Mouse (Mus musculus): ENCODE data around the gene Runx2. TPM values are rescaled to one million over a fixed set of nuclear protein-coding genes. Genes with fewer than 3 reads are reported as not detected.

Gene Runx2
- polyA plus RNA-seq, 1 experiment from 2014 or later = 2.2 TPM

GRCm38 (mm10) chr17:44697053-44697452, 117.5 kb downstream of the Runx2 start:
- Histone ChIP-seq H3K36me3 (ENCODE audit: control insufficient read depth, insufficient read depth, low read length) (no peaks in the 10 kb centered on the region), H3K4me2 (ENCODE audit: low read depth, low read length, severe bottlenecking) (no peak overlapping the region), H3K4me3 (ENCODE audit: low read depth, low read length) (no peak overlapping the region), H3K27ac (ENCODE audit: low read depth, low read length) (no peak overlapping the region), H3K27me3 (ENCODE audit: control insufficient read depth, insufficient read depth, low read length) (no peaks in the 10 kb centered on the region), H3K9me3 (ENCODE audit: control insufficient read depth, low read length) (no peaks in the 10 kb centered on the region), H3K9ac (ENCODE audit: low read length) (no peak overlapping the region), H3K4me1 (replicated peaks; ENCODE audit: control insufficient read depth, insufficient read depth, low read length) (no peaks in the 10 kb centered on the region)
- ATAC-seq (replicated peaks; ENCODE audit: low FRiP score) (no peak), DNase-seq (ENCODE audit: low spot score) (no peak)
- 90% methylated on average over 10 of the region's 10 CpGs for WGBS

GRCm38 (mm10) chr17:44693552-44693951, 121.0 kb downstream of the Runx2 start:
- no peak overlapping the region for H3K4me3 ChIP-seq (ENCODE audit: low read depth, low read length)
- DNase-seq (ENCODE audit: low spot score) (no peak), ATAC-seq (replicated peaks; ENCODE audit: low FRiP score) (no peak)
- no peaks in the 10 kb centered on the region for H3K9me3 ChIP-seq (ENCODE audit: control insufficient read depth, low read length)
- no peak overlapping the region for H3K9ac ChIP-seq (ENCODE audit: low read length)
- WGBS = 75% methylated on average over 6 of the region's 7 CpGs
- no peak overlapping the region for H3K27ac ChIP-seq (ENCODE audit: low read depth, low read length)
- H3K36me3 ChIP-seq (ENCODE audit: control insufficient read depth, insufficient read depth, low read length) = no peaks in the 10 kb centered on the region
- H3K4me2 ChIP-seq (ENCODE audit: low read depth, low read length, severe bottlenecking) = no peak overlapping the region
- no peaks in the 10 kb centered on the region for H3K4me1 ChIP-seq (replicated peaks; ENCODE audit: control insufficient read depth, insufficient read depth, low read length)
- H3K27me3 ChIP-seq (ENCODE audit: control insufficient read depth, insufficient read depth, low read length) = no peaks in the 10 kb centered on the region

DNA sequence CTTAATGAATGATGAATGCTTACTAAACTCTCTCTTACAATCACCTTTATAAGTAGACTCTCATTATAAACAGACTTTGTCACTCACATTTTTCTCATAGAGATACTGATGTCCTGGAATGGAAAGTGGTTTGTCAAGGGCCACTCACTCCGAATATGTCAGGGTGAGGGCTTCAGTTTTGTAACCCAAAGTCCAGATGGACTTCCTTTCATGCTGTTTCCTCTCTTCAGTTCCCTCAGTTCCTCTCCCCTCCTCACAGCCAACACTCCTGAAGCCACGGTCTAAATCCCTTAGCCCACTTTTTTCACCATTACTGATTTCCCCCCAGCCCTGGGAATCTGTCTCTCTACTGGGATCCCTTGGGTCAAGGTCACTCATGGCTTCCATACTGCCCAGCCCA, 123.1 kb downstream of the Runx2 start:
- Histone ChIP-seq H3K9me3 (ENCODE audit: control insufficient read depth, low read length) (no peaks in the 10 kb centered on the region), H3K9ac (ENCODE audit: low read length) (no peak overlapping the region), H3K27ac (ENCODE audit: low read depth, low read length) (no peak overlapping the region), H3K4me2 (ENCODE audit: low read depth, low read length, severe bottlenecking) (no peak overlapping the region), H3K27me3 (ENCODE audit: control insufficient read depth, insufficient read depth, low read length) (no peaks in the 10 kb centered on the region), H3K4me3 (ENCODE audit: low read depth, low read length) (no peak overlapping the region), H3K4me1 (replicated peaks; ENCODE audit: control insufficient read depth, insufficient read depth, low read length) (no peaks in the 10 kb centered on the region), H3K36me3 (ENCODE audit: control insufficient read depth, insufficient read depth, low read length) (no peaks in the 10 kb centered on the region)
- 77% methylated on average over 2 of the region's 2 CpGs for WGBS
- ATAC-seq (replicated peaks; ENCODE audit: low FRiP score) (no peak), DNase-seq (ENCODE audit: low spot score) (no peak)

- H3K4me2 ChIP-seq (ENCODE audit: low read depth, low read length, severe bottlenecking) = no peak overlapping the region
- H3K27me3 ChIP-seq (ENCODE audit: control insufficient read depth, insufficient read depth, low read length) = no peaks in the 10 kb centered on the region
- no peak overlapping the region for H3K9ac ChIP-seq (ENCODE audit: low read length)
- no peak overlapping the region for H3K27ac ChIP-seq (ENCODE audit: low read depth, low read length)
- no peak for DNase-seq (ENCODE audit: low spot score)
- WGBS = 87% methylated on average over 5 of the region's 5 CpGs
- ATAC-seq (replicated peaks; ENCODE audit: low FRiP score) = no peak
- H3K4me1 ChIP-seq (replicated peaks; ENCODE audit: control insufficient read depth, insufficient read depth, low read length) = no peaks in the 10 kb centered on the region
- H3K36me3 ChIP-seq (ENCODE audit: control insufficient read depth, insufficient read depth, low read length) = no peaks in the 10 kb centered on the region
- H3K4me3 ChIP-seq (ENCODE audit: low read depth, low read length) = no peak overlapping the region
- H3K9me3 ChIP-seq (ENCODE audit: control insufficient read depth, low read length) = no peaks in the 10 kb centered on the region
Observed at GRCm38 (mm10) chr17:44690410-44691035, 124.1 kb downstream of the Runx2 start.

DNA sequence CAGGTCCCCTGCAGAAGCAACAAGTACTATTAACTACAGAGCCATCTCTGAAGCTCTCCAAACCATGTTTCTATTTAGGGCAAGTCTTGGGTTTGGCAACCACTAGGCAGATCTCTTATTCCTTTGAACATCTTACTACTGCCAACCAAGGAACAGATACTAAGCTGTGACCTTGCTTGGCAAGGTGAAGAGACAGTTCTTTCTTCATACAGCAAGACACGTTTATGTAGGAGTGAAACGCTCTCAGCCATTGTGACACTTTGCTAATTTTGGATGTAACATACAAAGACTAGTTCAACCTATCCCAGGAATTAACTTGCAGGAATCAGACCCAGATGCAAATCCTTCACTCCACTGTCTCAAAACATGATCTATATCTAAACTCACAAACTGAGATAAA, 126.3 kb downstream of the Runx2 start:
- WGBS = 87% methylated on average over 2 of the region's 2 CpGs
- H3K4me2 ChIP-seq (ENCODE audit: low read depth, low read length, severe bottlenecking) = no peak overlapping the region
- no peak overlapping the region for H3K4me3 ChIP-seq (ENCODE audit: low read depth, low read length)
- H3K36me3 ChIP-seq (ENCODE audit: control insufficient read depth, insufficient read depth, low read length) = no peaks in the 10 kb centered on the region
- H3K27me3 ChIP-seq (ENCODE audit: control insufficient read depth, insufficient read depth, low read length) = no peaks in the 10 kb centered on the region
- DNase-seq (ENCODE audit: low spot score) (no peak), ATAC-seq (replicated peaks; ENCODE audit: low FRiP score) (no peak)
- no peaks in the 10 kb centered on the region for H3K9me3 ChIP-seq (ENCODE audit: control insufficient read depth, low read length)
- 0 out of 2 replicates have a peak, but pooled peaks cover 1% of the 10 kb centered on the region for H3K4me1 ChIP-seq (replicated peaks; ENCODE audit: control insufficient read depth, insufficient read depth, low read length)
- H3K9ac ChIP-seq (ENCODE audit: low read length) = no peak overlapping the region
- H3K27ac ChIP-seq (ENCODE audit: low read depth, low read length) = no peak overlapping the region

DNA sequence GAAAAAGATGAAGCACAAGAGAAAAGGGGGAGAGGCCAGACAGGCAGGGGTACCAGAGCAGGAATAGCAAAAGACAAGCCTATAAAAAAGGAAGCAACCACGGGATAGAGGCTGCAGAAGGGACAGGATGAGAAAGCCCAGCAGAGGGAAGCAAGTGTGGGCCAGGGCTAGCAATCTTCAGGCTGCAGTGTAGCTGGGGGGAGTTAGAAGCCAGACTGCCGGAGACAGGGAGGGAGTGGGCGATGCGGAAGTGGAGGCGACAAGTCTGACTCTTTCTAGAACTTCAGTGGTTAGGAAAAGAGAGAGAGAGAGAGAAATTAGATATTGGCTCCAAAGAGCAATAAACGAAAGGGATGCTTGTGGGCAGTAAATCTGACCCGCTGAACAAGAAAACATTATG, 129.1 kb downstream of the Runx2 start:
- 0 out of 2 replicates have a peak, but pooled peaks cover 1% of the 10 kb centered on the region for H3K4me1 ChIP-seq (replicated peaks; ENCODE audit: control insufficient read depth, insufficient read depth, low read length)
- no peak overlapping the region for H3K4me2 ChIP-seq (ENCODE audit: low read depth, low read length, severe bottlenecking)
- H3K4me3 ChIP-seq (ENCODE audit: low read depth, low read length) = no peak overlapping the region
- H3K9me3 ChIP-seq (ENCODE audit: control insufficient read depth, low read length) = no peaks in the 10 kb centered on the region
- ATAC-seq (replicated peaks; ENCODE audit: low FRiP score) (no peak), DNase-seq (ENCODE audit: low spot score) (no peak)
- no peak overlapping the region for H3K27ac ChIP-seq (ENCODE audit: low read depth, low read length)
- WGBS = 65% methylated on average over 7 of the region's 7 CpGs
- no peaks in the 10 kb centered on the region for H3K27me3 ChIP-seq (ENCODE audit: control insufficient read depth, insufficient read depth, low read length)
- H3K9ac ChIP-seq (ENCODE audit: low read length) = no peak overlapping the region
- no peaks in the 10 kb centered on the region for H3K36me3 ChIP-seq (ENCODE audit: control insufficient read depth, insufficient read depth, low read length)

- H3K4me3 ChIP-seq (ENCODE audit: low read depth, low read length) = no peak overlapping the region
- H3K9ac ChIP-seq (ENCODE audit: low read length) = no peak overlapping the region
- H3K36me3 ChIP-seq (ENCODE audit: control insufficient read depth, insufficient read depth, low read length) = no peaks in the 10 kb centered on the region
- DNase-seq (ENCODE audit: low spot score) (no peak), ATAC-seq (replicated peaks; ENCODE audit: low FRiP score) (no peak)
- WGBS = 90% methylated on average over 9 of the region's 9 CpGs
- H3K27me3 ChIP-seq (ENCODE audit: control insufficient read depth, insufficient read depth, low read length) = no peaks in the 10 kb centered on the region
- no peak overlapping the region for H3K27ac ChIP-seq (ENCODE audit: low read depth, low read length)
- no peaks in the 10 kb centered on the region for H3K9me3 ChIP-seq (ENCODE audit: control insufficient read depth, low read length)
- 0 out of 2 replicates have a peak, but pooled peaks cover 1% of the 10 kb centered on the region for H3K4me1 ChIP-seq (replicated peaks; ENCODE audit: control insufficient read depth, insufficient read depth, low read length)
- no peak overlapping the region for H3K4me2 ChIP-seq (ENCODE audit: low read depth, low read length, severe bottlenecking)
Observed at GRCm38 (mm10) chr17:44683026-44683425, 131.6 kb downstream of the Runx2 start.

DNA sequence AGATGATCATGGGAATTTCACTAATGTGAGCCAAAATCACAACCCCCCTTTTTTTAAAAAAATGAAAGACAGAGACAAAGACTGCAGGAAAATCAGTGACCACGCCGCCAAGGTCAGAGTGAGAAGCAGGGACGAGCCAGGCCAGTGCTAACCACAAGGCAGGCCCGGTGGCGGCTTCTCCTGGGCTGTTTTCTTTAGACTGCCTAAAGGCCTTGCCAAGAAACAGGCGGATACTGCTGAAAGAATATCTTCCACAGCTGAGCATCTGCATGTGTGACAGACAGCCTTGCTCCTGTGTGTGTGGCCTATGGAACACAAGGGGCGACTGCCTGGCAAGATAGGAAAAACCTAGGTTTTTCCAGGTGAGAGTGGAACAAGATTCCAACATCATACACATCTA, 136.8 kb downstream of the Runx2 start:
- 80% methylated on average over 7 of the region's 7 CpGs for WGBS
- ATAC-seq (replicated peaks; ENCODE audit: low FRiP score) = no peak

DNA sequence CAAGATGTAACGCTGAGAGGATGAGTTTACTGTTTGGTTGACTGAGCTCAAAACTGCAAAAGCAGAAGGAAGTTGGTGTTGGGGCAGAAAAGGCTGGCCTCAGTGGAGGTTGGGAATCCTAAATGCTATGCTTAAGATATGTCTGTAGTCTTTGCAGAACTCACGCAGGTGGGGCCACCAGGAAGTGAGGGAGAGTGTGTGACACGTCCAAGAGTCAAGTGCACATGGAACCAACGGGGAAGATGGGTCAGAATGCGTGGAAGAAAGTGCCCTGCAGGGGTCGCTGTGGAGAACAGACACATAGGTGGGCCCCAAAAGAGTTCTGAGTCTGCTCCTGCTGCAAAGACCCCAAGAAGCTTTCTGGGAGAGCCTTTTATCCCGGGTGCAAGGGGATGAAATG, 141.8 kb downstream of the Runx2 start:
- Histone ChIP-seq H3K9me3 (ENCODE audit: control insufficient read depth, low read length) (no peaks in the 10 kb centered on the region), H3K36me3 (ENCODE audit: control insufficient read depth, insufficient read depth, low read length) (no peaks in the 10 kb centered on the region), H3K27ac (ENCODE audit: low read depth, low read length) (no peak overlapping the region), H3K27me3 (ENCODE audit: control insufficient read depth, insufficient read depth, low read length) (no peaks in the 10 kb centered on the region), H3K4me1 (replicated peaks; ENCODE audit: control insufficient read depth, insufficient read depth, low read length) (peaks cover 6% of the 10 kb centered on the region; the same call in 1 of the 2 replicates), H3K4me3 (ENCODE audit: low read depth, low read length) (no peak overlapping the region), H3K4me2 (ENCODE audit: low read depth, low read length, severe bottlenecking) (no peak overlapping the region), H3K9ac (ENCODE audit: low read length) (no peak overlapping the region)
- DNase-seq (ENCODE audit: low spot score) (no peak), ATAC-seq (replicated peaks; ENCODE audit: low FRiP score) (no peak)
- 60% methylated on average over 7 of the region's 7 CpGs for WGBS

More for the DNA sequence above, 136.8 kb downstream of the Runx2 start:
- H3K9me3 ChIP-seq (ENCODE audit: control insufficient read depth, low read length) = no peaks in the 10 kb centered on the region
- H3K27ac ChIP-seq (ENCODE audit: low read depth, low read length) = no peak overlapping the region
- no peak overlapping the region for H3K9ac ChIP-seq (ENCODE audit: low read length)
- no peak overlapping the region for H3K4me3 ChIP-seq (ENCODE audit: low read depth, low read length)
- H3K36me3 ChIP-seq (ENCODE audit: control insufficient read depth, insufficient read depth, low read length) = no peaks in the 10 kb centered on the region
- no peak for DNase-seq (ENCODE audit: low spot score)
- H3K4me1 ChIP-seq (replicated peaks; ENCODE audit: control insufficient read depth, insufficient read depth, low read length) = no peaks in the 10 kb centered on the region
- H3K27me3 ChIP-seq (ENCODE audit: control insufficient read depth, insufficient read depth, low read length) = no peaks in the 10 kb centered on the region
- H3K4me2 ChIP-seq (ENCODE audit: low read depth, low read length, severe bottlenecking) = no peak overlapping the region
